Mouse (Mus musculus) retina, adult 2 months (tissue): ENCODE measurements around the gene Cep95.
"Not testable (repeated sequence)": the region's sequence is repeated elsewhere in the genome, so short reads cannot be mapped to it uniquely, and the experiment has no call there.

ENCODE experiments used
- DNase-seq: peaks from one replicate; pipeline ENCODE4 v3.0.0-alpha.2; 2012; ENCODE audit warnings: low read depth, low spot score

Gene Cep95

GRCm38 (mm10) chr11:106776960-106777359 is 12.1 kb upstream of the Cep95 start:
- no peak for DNase-seq

DNA sequence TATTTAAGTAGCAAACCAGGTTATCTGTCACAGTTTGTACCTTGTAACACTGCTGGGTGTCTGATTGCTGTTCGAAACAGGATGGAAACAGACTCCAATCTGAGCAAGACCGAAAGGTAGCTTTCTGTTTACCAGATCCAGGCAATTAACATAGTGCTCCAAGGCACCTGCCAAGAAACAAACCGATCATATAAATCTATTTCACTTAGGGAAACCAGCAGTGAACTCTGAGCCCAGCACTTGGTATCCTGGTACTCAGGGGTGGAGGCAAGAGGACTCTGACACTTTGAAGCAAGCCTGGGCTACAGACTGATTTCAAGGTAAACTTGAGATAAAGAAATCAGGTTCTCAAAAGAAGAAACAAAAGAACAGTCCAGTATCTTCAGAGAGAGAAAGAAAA is 11.7 kb upstream of the Cep95 start:
- DNase-seq: no peak

DNA sequence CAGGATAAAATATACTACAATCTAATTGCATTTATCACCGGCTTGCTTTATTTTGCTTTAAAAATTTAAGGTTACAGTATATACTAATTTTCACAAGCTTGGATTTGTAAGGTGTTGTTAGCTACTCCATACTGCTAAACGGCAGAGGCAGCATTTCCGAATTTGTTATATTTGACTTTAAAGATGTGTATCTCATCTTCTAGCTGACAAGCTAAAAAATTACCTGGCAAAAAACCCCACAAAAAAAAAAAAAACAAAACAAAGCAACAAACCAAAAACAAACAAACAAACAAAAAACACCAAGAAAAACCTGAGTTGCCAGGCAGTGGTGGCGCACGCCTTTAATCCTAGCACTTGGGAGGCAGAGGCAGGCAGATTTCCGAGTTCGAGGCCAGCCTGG is 10.9 kb upstream of the Cep95 start:
- no peak for DNase-seq

- no peak for DNase-seq
Measured at GRCm38 (mm10) chr11:106778589-106779387, 10.3 kb upstream of the Cep95 start.

- DNase-seq: peak; percentile 76
Measured at GRCm38 (mm10) chr11:106779388-106780088, 9.5 kb upstream of the Cep95 start, which contains the start of gene Polg2. Gene Polg2 (minus strand): TSS chr11:106779537.

DNA sequence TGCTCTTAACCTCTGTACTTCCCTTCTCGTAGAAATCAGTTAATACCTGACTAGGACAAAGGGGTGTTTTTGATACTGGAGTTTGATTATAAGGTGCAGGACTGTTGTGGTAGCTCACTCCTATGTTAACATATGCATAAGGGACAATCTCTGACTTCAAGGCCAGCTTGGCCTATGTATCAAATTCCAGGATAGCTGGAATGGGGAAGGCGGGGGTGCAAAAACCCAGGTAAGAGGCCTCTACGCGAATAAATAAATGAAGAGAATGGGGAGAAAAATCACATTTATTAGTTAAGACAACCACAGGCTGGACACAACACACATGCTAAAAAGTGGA is 9.0 kb upstream of the Cep95 start:
- no peak for DNase-seq

GRCm38 (mm10) chr11:106780590-106781220 is 8.3 kb upstream of the Cep95 start:
- DNase-seq: no peak

DNA sequence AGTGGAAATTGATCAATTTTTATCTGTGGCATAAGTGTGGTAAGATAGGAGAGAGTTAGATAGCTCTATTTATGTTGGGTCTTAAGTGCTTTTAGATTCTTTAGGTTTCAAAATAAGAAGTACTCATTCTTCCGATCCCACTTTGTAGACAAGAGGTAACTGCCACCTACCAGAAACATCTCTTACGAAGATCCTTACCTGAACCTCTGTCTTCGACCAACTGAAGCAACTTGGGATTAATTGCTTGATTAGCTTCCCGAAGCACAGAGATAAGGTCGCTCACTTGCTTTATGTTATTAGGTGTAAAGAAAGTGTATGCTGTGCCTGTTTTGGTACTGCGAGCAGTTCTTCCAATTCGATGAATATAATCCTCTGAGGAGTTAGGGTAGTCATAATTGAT is 6.8 kb upstream of the Cep95 start:
- not testable (repeated sequence) for DNase-seq

GRCm38 (mm10) chr11:106782841-106783764 is 5.9 kb upstream of the Cep95 start:
- no peak for DNase-seq

- DNase-seq: no peak
Measured at GRCm38 (mm10) chr11:106784476-106784875, 4.6 kb upstream of the Cep95 start.

DNA sequence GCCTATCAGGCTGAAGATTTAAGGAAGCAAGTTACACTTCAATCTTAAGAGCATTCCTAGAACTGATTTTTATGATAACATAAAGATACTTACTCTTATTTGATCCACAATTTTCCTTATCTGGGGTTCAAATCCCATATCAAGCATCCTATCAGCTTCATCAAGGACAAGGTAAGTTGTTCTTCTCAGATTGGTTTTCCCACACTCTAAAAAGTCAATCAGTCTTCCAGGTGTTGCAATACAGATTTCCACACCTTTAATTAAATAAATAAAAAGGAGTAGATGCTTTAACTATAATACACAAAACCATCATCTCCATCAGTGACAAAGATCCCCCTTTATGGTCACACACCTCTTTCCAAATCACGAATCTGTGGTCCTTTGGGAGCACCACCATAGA is 4.0 kb upstream of the Cep95 start:
- no peak for DNase-seq

DNA sequence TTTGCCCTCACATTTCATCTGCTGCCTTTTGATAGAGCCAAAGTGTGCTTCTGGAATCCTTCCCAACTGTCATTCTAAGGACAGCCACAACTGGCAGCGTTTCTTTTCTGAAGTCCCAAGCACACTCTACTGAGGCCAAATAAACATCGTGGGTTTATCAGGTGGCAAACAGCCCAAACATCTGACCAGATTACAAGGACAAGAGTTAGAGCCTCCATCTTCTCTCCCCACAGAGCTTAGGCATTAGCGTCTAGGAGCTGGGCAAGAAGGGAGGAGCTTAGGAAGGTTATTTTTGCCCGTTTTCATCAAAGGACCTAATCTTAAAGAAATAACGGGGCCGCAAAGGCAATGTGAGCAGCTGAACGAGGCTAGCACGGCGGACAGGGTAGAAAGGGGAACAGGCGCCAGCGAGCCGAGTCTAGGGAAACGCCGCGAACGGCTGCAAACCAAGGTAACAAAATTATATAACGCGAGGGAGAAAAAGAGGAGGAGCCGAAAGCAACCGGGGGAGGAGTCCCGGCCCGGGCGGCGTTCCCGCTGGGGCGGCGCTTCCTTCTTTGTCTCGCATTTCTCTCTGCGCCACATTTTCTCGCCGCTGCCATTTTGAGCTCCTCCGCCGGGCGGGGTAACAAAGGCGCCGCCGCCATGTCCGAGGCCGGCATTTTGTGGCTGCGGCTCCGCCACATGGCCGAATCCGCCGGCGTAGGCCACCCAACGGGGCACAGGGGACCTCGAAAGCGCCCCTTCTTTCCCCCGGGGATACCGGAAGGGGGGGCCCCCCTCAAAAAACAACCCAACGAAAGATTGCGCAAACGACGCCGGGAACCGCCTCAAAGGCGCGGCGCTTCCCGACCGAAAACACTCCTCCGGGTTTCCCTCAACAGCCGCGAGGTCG is 1.7 kb upstream of the Cep95 start:
- DNase-seq: peak; percentile 74

DNA sequence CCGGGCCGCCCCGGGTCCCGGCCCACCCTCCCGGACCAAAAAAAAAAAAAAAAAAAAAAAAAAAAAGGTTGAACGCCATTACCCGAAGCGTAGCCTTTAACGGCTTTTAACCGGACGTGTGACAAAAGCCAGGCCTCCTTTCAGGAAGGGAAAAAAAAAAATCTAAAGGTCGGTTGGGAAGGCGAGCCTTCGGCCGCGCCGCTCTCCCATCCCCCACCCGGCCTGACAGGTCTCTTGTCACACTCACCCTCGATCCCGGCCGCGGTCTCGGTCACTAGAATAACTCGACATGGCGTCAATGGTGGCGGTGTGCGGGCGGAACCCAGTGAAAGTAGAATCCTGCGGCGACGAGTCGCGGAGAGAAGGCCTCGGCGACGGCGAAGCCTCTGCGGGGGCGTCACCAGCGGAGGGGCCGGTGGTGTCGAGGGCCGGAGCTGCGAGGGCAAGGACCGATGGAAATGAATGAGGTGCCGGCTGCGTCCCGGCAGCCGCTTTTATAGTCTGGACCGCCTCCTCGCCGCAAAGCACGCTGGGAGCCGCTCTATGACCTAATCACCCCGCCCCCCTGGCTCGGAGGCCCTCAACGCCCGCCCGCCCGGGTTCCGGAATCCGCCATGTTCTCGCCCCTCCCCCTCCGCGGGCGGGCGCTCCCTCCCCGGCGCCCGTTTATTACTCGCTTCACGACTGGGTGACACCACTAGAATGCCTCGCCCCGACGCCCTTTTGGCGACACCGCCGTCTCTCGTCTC is 852 bp upstream of the Cep95 start:
- peak; percentile 97 for DNase-seq

DNA sequence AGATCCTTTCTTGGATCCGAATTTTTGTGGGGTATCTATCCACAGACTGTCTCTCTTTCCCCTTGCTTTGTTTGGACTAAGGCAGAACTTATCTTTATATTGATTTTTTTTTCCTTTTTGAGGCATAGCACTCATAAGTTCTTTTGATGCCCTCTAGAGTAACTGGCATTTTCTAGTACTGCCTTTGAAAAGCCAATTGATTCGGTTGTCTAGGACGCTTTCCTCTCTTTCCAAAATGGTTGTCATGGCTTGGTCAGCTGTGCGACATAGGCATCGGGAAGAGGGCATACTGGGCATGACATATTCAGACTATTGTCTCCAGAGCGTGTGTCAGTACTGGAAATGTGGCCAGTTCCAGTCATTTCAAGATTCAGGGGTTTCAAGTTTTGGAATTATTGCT is 597 bp downstream of the Cep95 start:
- no peak for DNase-seq

DNA sequence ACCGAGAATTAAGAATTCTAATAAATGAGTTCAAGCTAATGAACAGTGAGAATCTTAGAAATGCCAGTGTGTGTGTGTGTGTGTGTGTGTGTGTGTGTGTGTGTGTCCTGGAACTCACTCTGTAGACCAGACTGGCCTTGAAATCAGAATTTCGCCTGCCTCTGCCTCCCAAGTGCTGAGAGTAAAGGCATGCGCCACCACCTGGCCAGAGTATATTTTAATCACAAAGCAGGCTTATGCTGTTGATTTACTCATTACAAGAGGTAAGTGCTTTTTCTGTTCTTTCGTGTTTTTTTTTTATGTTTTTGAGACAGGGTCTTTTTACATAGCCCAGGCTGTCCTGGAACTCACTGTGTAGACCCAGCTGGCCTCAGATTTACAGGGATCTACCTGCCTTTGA is 4.8 kb downstream of the Cep95 start:
- DNase-seq: no peak

DNA sequence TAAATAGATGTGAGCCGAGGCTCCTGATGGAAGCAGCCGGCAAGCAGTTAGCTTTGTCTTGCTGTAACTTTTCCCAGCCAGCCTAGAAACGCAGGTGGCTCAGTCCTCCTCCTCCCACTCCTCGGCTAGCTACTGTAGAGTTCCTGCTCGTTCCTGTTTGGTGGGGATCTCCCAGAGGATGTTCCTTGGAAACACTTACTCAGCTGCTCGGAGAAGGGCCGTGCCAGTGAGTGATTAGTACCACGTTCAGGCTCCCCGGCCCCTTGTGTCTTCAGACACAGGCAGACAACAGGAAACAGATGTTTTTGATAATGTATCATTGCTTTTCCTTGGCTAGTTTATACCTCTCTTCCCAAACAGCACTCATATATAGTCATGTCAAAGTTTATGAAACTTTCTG is 6.6 kb downstream of the Cep95 start:
- DNase-seq: no peak

DNA sequence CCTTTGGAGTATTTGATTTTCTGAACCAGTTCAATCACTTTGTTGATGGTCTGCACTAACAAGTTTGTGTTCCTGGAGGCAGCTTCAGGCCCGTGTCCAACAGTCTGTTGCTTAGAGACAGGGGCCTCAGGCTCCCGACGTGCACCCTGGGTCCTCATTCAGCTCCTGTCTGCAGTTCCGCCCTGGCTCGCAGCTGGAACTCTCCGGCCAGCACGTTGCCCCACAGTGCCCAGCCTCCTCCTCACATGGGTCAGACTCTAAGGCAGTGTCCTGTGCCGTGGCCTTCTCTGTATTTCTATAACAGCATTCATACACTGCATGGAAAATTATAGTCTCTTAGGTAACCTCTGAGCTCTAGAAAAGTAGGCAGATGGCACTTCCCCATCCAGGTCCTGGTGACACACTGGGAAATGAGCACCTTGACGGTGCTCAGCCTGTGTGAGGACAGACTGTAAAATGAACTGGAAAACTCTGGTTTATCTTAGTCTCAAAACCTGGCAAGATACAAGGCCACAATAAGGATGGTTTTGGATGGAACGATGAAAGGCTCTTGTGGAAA is 13.1 kb downstream of the Cep95 start:
- DNase-seq: no peak

DNA sequence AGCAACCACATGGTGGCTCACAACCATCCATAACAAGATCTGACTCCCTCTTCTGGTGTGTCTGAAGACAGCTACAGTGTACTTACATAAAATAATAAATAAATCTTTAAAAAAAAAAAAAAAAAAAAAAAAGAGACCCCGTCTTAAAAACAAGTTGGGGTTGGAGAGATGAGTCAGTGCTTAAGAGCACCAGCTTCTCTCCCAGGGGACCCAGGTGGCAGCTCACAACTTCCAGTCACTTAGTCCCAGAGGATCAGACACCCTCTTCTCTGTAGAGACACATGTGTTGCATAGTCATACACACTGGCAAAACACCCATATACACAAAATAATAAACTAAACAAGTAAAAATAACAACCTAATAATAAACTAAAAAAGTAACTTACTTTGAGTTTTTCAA is 18.4 kb downstream of the Cep95 start:
- not testable (repeated sequence) for DNase-seq

- DNase-seq: no peak
Measured at GRCm38 (mm10) chr11:106812410-106813136, 23.5 kb downstream of the Cep95 start.
